Mouse (Mus musculus) intestine, postnatal 0 days (tissue): ENCODE measurements at regions not wholly inside any gene's neighbourhood (a gene's known extent, or its start where the extent isn't known, plus 50 kb on each side); places are given as distances from the start of the nearest gene placed in this dataset.

Experiments used
- ATAC-seq: fragments of 200-750 bp; cut with Nextera tagmentation; 2 replicates; pipeline ENCODE4 v1.8.0; 2017; ENCODE audit warnings: mild to moderate bottlenecking, moderate TSS enrichment, moderate library complexity
- H3K27ac ChIP-seq: fragments of 300-500 bp; sonication (generic); 2 replicates; pipeline ENCODE4 v1.5.1; 2014; ENCODE audit warnings: mild to moderate bottlenecking, low read depth, low read length, moderate library complexity
- H3K27me3 ChIP-seq: fragments of 300-500 bp; sonication (generic); replicated peaks from 2 replicates; pipeline ENCODE4 v1.6.1; 2014; ENCODE audit warnings: low read length, mixed read lengths; ENCODE audit not compliant: control insufficient read depth, insufficient read depth
- H3K36me3 ChIP-seq: fragments of 300-500 bp; sonication (generic); 2 replicates; pipeline ENCODE4 v1.6.1; 2014; ENCODE audit warnings: mild to moderate bottlenecking, moderate library complexity; ENCODE audit not compliant: control insufficient read depth, insufficient read depth
- H3K4me1 ChIP-seq: fragments of 300-500 bp; sonication (generic); replicated peaks from 2 replicates; pipeline ENCODE4 v1.6.1; 2014; ENCODE audit warnings: antibody characterized with exemption, low read length, mixed read lengths; ENCODE audit not compliant: control insufficient read depth, insufficient read depth
- H3K4me2 ChIP-seq: fragments of 300-500 bp; sonication (generic); replicated peaks from 2 replicates; pipeline ENCODE4 v1.6.1; 2014; ENCODE audit warnings: low read depth, mild to moderate bottlenecking, moderate library complexity
- H3K4me3 ChIP-seq: fragments of 300-500 bp; sonication (generic); 2 replicates; pipeline ENCODE4 v1.5.1; 2014; ENCODE audit warnings: low read depth, low read length
- H3K9ac ChIP-seq: fragments of 300-500 bp; sonication (generic); 2 replicates; pipeline ENCODE4 v1.6.1; 2014; ENCODE audit warnings: mild to moderate bottlenecking, low read depth, low read length
- H3K9me3 ChIP-seq: fragments of 300-500 bp; sonication (generic); 2 replicates; pipeline ENCODE4 v1.6.1; 2016; ENCODE audit warnings: mixed run types; ENCODE audit not compliant: control insufficient read depth
- CTCF ChIP-seq: sonication (generic); IDR thresholded peaks from 2 replicates; pipeline ENCODE4 v1.5.1; 2016; ENCODE audit warnings: low read depth, mild to moderate bottlenecking, control low read depth, antibody characterized with exemption, moderate library complexity
- WGBS: fragments of 180-500 bp; shearing (Covaris S2); extraction: QIAGEN DNeasy Blood & Tissue Kit; methylation state at CpG from one replicate; pipeline ENCODE4 v1.1.7; 2014; 5-methylcytosine and 5-hydroxymethylcytosine counted together

- Histone ChIP-seq H3K36me3 (no peaks in the 10 kb centered on the region; the same call in 1 of the 2 replicates), H3K4me1 (0 out of 2 replicates have a peak, but pooled peaks cover 9% of the 10 kb centered on the region), H3K27ac (no peak overlapping the region), H3K9me3 (no peaks in the 10 kb centered on the region), H3K9ac (no peak overlapping the region), H3K4me3 (no peak overlapping the region), H3K27me3 (no peaks in the 10 kb centered on the region), H3K4me2 (no peak overlapping the region)
- WGBS = 47% methylated on average over 4 of the region's 4 CpGs
- ATAC-seq = no peak
- TF ChIP-seq CTCF = no peak
Observed at GRCm38 (mm10) chr13:97432627-97433026, 191.7 kb downstream of the Enc1 start.

- Histone ChIP-seq H3K36me3 (no peaks in the 10 kb centered on the region; the same call in 1 of the 2 replicates), H3K9ac (no peak overlapping the region), H3K27ac (no peak overlapping the region), H3K27me3 (no peaks in the 10 kb centered on the region), H3K4me2 (no peak overlapping the region), H3K4me3 (no peak overlapping the region), H3K9me3 (no peaks in the 10 kb centered on the region), H3K4me1 (0 out of 2 replicates have a peak, but pooled peaks cover 5% of the 10 kb centered on the region)
- TF ChIP-seq CTCF = no peak
- WGBS = 60% methylated on average over 2 of the region's 2 CpGs
- ATAC-seq = no peak
Observed at GRCm38 (mm10) chr13:97430885-97431284, 190.0 kb downstream of the Enc1 start.

DNA sequence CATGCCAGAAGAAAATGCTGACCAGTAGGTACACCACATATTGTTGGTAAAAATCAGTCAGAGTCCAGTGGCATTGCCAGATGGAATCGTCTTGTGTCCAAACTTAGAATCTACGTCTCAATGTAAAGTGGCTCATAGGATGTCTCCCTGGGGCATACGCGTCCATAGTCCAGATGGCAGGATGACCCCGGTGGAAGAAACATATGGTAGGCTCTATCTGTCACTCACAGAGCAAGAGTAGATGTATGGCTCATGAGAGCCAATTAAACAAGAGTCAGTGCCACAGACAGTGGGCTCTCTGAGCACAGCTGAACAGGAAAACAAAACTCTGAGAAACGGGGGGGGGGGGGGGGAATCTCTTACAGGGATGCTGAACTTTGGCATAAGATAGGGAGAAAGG, 187.3 kb downstream of the Enc1 start:
- Histone ChIP-seq H3K27me3 (no peaks in the 10 kb centered on the region), H3K4me1 (no peaks in the 10 kb centered on the region), H3K9me3 (no peaks in the 10 kb centered on the region), H3K27ac (no peak overlapping the region), H3K9ac (no peak overlapping the region), H3K4me3 (no peak overlapping the region), H3K4me2 (no peak overlapping the region), H3K36me3 (no peaks in the 10 kb centered on the region)
- no peak for ATAC-seq
- no peak for TF ChIP-seq CTCF
- 83% methylated on average over 6 of the region's 6 CpGs for WGBS

GRCm38 (mm10) chr13:97427537-97427936, 186.6 kb downstream of the Enc1 start:
- WGBS = 57% methylated on average over 4 of the region's 4 CpGs
- no peak for ATAC-seq
- no peak for TF ChIP-seq CTCF

DNA sequence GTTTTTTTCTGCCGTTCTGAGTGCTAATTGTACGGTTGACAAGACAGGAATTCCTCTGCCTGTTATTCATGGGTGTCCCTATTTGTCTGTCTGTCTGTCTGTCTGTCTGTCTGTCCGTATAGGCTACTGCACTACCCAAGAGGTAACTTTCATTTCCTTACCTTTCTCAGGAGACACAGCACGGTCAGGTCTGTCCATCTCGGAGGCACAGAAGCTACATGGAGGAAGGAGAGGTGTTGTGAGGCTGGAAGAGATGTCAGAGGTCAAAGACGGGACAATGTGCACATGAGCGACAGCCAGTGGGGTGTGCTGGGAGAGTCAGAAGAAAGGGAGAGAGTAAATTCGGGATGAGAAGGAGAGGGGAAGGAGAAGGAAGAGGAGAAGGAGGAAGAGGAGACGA, 184.8 kb downstream of the Enc1 start:
- Histone ChIP-seq H3K9ac (no peak overlapping the region), H3K4me3 (no peak overlapping the region), H3K9me3 (no peaks in the 10 kb centered on the region), H3K4me1 (no peaks in the 10 kb centered on the region), H3K27ac (no peak overlapping the region), H3K27me3 (no peaks in the 10 kb centered on the region), H3K36me3 (no peaks in the 10 kb centered on the region), H3K4me2 (no peak overlapping the region)
- no peak for ATAC-seq
- no peak for TF ChIP-seq CTCF
- 86% methylated on average over 9 of the region's 9 CpGs for WGBS

More at GRCm38 (mm10) chr13:97427537-97427936, 186.6 kb downstream of the Enc1 start:
- no peaks in the 10 kb centered on the region for H3K9me3 ChIP-seq
- no peaks in the 10 kb centered on the region for H3K4me1 ChIP-seq
- no peaks in the 10 kb centered on the region for H3K36me3 ChIP-seq
- no peak overlapping the region for H3K4me3 ChIP-seq
- H3K27me3 ChIP-seq = no peaks in the 10 kb centered on the region
- H3K9ac ChIP-seq = no peak overlapping the region
- no peak overlapping the region for H3K27ac ChIP-seq
- no peak overlapping the region for H3K4me2 ChIP-seq

DNA sequence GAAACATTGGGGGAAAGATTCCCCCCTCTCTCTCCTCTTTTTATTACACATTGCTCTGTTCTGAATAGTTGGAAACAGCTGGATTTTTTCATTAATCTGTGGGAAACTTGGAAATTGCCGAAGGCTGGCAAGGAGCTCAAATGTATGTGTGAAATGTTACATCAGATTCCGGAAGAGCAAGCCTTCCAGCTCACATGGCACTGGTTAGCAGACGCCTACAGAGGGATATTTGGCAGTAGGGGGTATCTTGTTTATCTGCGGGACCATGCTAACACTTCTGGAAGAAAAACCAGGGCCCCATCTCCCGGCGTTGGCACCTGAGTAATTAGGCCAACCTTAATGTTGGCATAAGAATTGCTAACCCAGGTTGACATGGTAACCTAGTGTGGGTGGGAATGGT, 183.0 kb downstream of the Enc1 start:
- WGBS = 60% methylated on average over 6 of the region's 6 CpGs
- no peak overlapping the region for H3K4me2 ChIP-seq
- no peaks in the 10 kb centered on the region for H3K36me3 ChIP-seq
- no peak overlapping the region for H3K9ac ChIP-seq
- ATAC-seq = no peak
- no peak for TF ChIP-seq CTCF
- H3K9me3 ChIP-seq = no peaks in the 10 kb centered on the region
- no peak overlapping the region for H3K27ac ChIP-seq
- no peaks in the 10 kb centered on the region for H3K4me1 ChIP-seq
- H3K27me3 ChIP-seq = no peaks in the 10 kb centered on the region
- no peak overlapping the region for H3K4me3 ChIP-seq

DNA sequence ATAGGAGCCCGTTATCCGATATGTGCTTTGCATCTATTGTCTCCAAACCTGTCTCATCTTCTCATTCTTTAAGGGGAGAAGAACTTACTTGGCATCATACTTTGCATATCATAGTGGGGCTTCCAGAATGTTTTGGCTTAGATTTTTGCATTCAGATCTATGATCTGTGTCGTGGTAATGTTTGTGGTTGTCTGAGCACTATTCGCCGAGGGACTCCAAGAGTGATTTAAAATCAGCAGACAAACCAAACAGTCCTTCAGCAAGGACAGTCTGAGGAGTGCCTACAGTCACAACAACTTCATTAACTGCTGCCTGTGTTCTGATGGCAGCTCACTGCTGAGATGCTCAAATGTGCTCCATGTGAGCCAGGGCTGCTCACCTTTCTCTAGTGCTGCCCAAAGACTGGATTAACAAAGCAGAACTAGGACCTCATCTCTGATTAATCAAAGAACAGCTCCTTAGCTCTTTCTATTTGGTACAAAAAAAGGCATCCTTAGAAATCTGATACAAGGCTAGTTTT, 182.5 kb downstream of the Enc1 start:
- H3K4me2 ChIP-seq = no peak overlapping the region
- TF ChIP-seq CTCF = no peak
- no peak overlapping the region for H3K4me3 ChIP-seq
- no peaks in the 10 kb centered on the region for H3K4me1 ChIP-seq
- no peak overlapping the region for H3K27ac ChIP-seq
- no peaks in the 10 kb centered on the region for H3K9me3 ChIP-seq
- H3K9ac ChIP-seq = no peak overlapping the region
- no peak for ATAC-seq
- no peaks in the 10 kb centered on the region for H3K36me3 ChIP-seq
- H3K27me3 ChIP-seq = no peaks in the 10 kb centered on the region
- WGBS = 76% methylated on average over 5 of the region's 5 CpGs
